Comparison of ENCODE assay signal across 16 mouse cellular contexts in genomic region chr7:37961247-37961646, GRCm38 (mm10).
"Had no signal": no experiment of that assay in that cellular context is flagged by ENCODE, and none has a peak within 500 bp of the region (broad histone marks: within the 10 kb centered on the region; RNA-seq: fewer than 3 reads in every experiment).

No protein-coding gene starts in this region.

- H3K4me1 ChIP-seq: lung, embryonic 15.5 days; megakaryocyte, embryonic 14.5 days; midbrain, embryonic 13.5 days; midbrain, embryonic 15.5 days; neural tube, embryonic 12.5 days; stomach, embryonic 15.5 days had no signal

- H3K9ac ChIP-seq: lung, embryonic 15.5 days; midbrain, embryonic 13.5 days; midbrain, embryonic 15.5 days; neural tube, embryonic 12.5 days; stomach, embryonic 15.5 days had no signal

- H3K4me2 ChIP-seq: lung, embryonic 15.5 days; midbrain, embryonic 11.5 days; midbrain, embryonic 13.5 days; midbrain, embryonic 15.5 days; neural tube, embryonic 12.5 days; stomach, embryonic 15.5 days had no signal

- DNase-seq: lung, postnatal 14 days; lung, postnatal 36 days; right cerebral cortex, postnatal 14 days; thymus, adult 2 months; thymus, postnatal 25 days; thymus, postnatal 4 days had no signal

- H3K27me3 ChIP-seq: lung, embryonic 15.5 days; megakaryocyte, embryonic 14.5 days; midbrain, embryonic 13.5 days; midbrain, embryonic 15.5 days; neural tube, embryonic 12.5 days; stomach, embryonic 15.5 days had no signal

- H3K9me3 ChIP-seq: lung, embryonic 15.5 days; megakaryocyte, embryonic 14.5 days; midbrain, embryonic 13.5 days; midbrain, embryonic 15.5 days; neural tube, embryonic 12.5 days; stomach, embryonic 15.5 days had no signal

- ATAC-seq: lung, postnatal 0 days; midbrain, embryonic 13.5 days; midbrain, embryonic 15.5 days had no signal

- H3K4me3 ChIP-seq: lung, embryonic 15.5 days; megakaryocyte, embryonic 14.5 days; midbrain, embryonic 13.5 days; midbrain, embryonic 15.5 days; neural tube, embryonic 12.5 days; stomach, embryonic 15.5 days had no signal

- H3K27ac ChIP-seq: lung, embryonic 15.5 days; macrophage; midbrain, embryonic 13.5 days; midbrain, embryonic 15.5 days; neural tube, embryonic 12.5 days; stomach, embryonic 15.5 days; stomach, postnatal 0 days had no signal
